Mouse (Mus musculus) megakaryocyte, adult 5-6 weeks (primary cell): ENCODE measurements around the gene Pidd1. TPM values are rescaled to one million over a fixed set of nuclear protein-coding genes. Genes with fewer than 3 reads are reported as not detected.
"Not testable (repeated sequence)": the region's sequence is repeated elsewhere in the genome, so short reads cannot be mapped to it uniquely, and the experiment has no call there.

ENCODE experiments used
- ATAC-seq: 2 replicates; pipeline ENCODE4 v1.8.0; 2016; ENCODE audit warnings: mild to moderate bottlenecking, inconsistent platforms; ENCODE audit not compliant: poor library complexity, severe bottlenecking
- total RNA-seq, 2 experiments: library from RNA; stranded (forward) in 1 of 2; stranded (reverse) in 1 of 2; fragments of 153-499, 151-499 nt in 1 of 2; fragments of 221-1000, 200-1000 nt in 1 of 2; gene quantifications; 2 replicates each; pipeline versions ENCODE4 v1.2.3 to v1.2.4; 2015 to 2017

The Pidd1 gene
- total RNA-seq, 2 experiments from 2014 or later, result 6.1 to 8.1 TPM

- ATAC-seq, result 0 out of 2 replicates have a peak, but pooled peaks have one; percentile 36
Measured at GRCm38 (mm10) chr7:141418970-141419369, 24.9 kb downstream of the Pidd1 start.

GRCm38 (mm10) chr7:141417731-141418681, 25.8 kb downstream of the Pidd1 start:
- no peak for ATAC-seq

- no peak for ATAC-seq
Measured at GRCm38 (mm10) chr7:141416144-141416841, 27.5 kb downstream of the Pidd1 start.

GRCm38 (mm10) chr7:141413809-141414584, 29.8 kb downstream of the Pidd1 start, which contains the start of gene Gatd1:
Gatd1 (minus strand) TSS chr7:141414136.
- ATAC-seq, result peak; percentile 86

GRCm38 (mm10) chr7:141413331-141413730, 30.5 kb downstream of the Pidd1 start:
- ATAC-seq, result no peak

- no peak for ATAC-seq
Measured at GRCm38 (mm10) chr7:141411667-141412066, 32.2 kb downstream of the Pidd1 start.

- ATAC-seq, result no peak
Measured at GRCm38 (mm10) chr7:141410631-141411030, 33.2 kb downstream of the Pidd1 start.

- ATAC-seq, result peak; percentile 91
Measured at GRCm38 (mm10) chr7:141408833-141409232, 35.0 kb downstream of the Pidd1 start.

GRCm38 (mm10) chr7:141407670-141408069, 36.2 kb downstream of the Pidd1 start:
- ATAC-seq, result not testable (repeated sequence)

GRCm38 (mm10) chr7:141405466-141405865, 38.4 kb downstream of the Pidd1 start:
- ATAC-seq, result no peak

GRCm38 (mm10) chr7:141403305-141403704, 40.5 kb downstream of the Pidd1 start:
- peak; percentile 94 for ATAC-seq

GRCm38 (mm10) chr7:141395348-141395747, 48.5 kb downstream of the Pidd1 start:
- no peak for ATAC-seq

- peak; percentile 25 for ATAC-seq
Measured at GRCm38 (mm10) chr7:141394771-141395170, 49.1 kb downstream of the Pidd1 start.

- ATAC-seq, result peak; percentile 62
Measured at GRCm38 (mm10) chr7:141394158-141394557, 49.7 kb downstream of the Pidd1 start.

GRCm38 (mm10) chr7:141392552-141393222, 51.1 kb downstream of the Pidd1 start:
- peak; percentile 53 for ATAC-seq

GRCm38 (mm10) chr7:141391625-141392551, 51.9 kb downstream of the Pidd1 start, which contains the start of gene Taldo1:
Taldo1 (plus strand) TSS chr7:141392199.
- ATAC-seq, result peak; percentile 74

GRCm38 (mm10) chr7:141390326-141391259, 53.2 kb downstream of the Pidd1 start:
- ATAC-seq, result no peak
